Mouse (Mus musculus) mouse embryonic stem cell (cell line): Measurements from ENCODE around the gene Metrn.

Experiments
- in situ Hi-C, 2 experiments: fragments of 300-500 bp; cut with MboI; formaldehyde crosslinking; loops; 1 replicate in 1 of 2; 3 replicates in 1 of 2; pipeline ENCODE4 v1.14.3; 2019 to 2020; ENCODE audit warnings: low sequenced_read_pairs in 2 of 2, low pct_unique_long_range_greater_than_20kb in 1 of 2, mixed read lengths in 1 of 2; ENCODE audit not compliant: unreplicated experiment in 1 of 2

The Metrn gene

DNA sequence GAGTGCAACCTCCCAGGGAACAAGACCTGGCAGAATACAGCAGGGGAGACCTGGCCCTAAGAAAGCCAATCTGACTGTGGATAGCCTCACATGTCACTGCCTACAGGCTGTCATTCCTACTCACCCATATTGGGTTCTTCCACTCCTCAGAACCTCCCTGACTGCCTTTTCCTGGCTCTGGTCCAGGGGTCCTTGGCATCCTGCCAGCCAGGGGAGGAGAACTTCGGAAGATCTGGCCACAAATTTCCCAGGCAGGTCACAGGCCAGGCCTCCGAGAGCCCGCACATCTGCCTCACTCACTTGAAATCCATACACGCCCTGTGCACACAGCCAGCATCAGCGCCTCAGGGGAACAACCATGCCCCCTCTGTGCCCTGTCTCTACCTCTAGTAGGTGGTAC, 45.5 kb downstream of the Metrn start:
- in situ Hi-C loops, result no loop called here

DNA sequence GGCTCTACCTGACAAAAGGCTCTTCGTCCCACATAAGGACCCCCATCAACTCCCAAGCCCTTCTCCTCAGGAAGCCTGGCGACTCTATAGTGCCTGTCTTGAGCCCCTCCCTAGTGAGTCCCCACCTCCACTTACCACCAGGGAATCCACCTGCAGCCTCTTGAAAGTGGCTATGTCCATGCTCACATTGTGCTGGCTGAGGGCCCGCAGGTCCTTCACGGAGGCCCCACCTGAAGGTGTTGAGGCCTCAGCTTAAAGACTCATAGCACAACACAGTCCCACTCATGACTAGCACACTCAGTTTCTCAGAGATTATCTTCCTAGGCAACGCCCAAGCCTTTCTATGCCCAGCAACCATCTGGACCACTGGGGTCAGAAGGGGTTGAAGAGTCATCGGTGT, 47.6 kb downstream of the Metrn start:
- in situ Hi-C loops, result no loop called here

DNA sequence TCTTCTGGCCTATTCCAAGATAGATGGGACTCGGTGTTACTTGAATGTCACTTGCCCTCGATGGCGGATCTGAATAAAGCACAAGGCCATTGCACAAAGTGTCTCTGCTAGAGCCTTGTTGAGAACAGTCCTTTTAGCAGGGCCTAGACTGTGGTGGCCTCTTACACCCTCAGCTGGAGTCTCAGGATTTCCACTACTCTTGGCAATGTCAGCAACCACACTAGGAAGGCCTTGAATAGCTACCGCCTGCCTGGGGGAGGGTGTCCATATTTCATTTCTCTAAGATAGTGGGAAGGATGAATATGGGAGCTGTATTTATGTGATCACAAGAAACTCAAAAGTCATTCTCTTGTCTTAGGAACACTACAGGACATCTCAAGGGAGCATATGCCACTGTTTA, 48.7 kb downstream of the Metrn start:
- in situ Hi-C loops, result no loop called here

DNA sequence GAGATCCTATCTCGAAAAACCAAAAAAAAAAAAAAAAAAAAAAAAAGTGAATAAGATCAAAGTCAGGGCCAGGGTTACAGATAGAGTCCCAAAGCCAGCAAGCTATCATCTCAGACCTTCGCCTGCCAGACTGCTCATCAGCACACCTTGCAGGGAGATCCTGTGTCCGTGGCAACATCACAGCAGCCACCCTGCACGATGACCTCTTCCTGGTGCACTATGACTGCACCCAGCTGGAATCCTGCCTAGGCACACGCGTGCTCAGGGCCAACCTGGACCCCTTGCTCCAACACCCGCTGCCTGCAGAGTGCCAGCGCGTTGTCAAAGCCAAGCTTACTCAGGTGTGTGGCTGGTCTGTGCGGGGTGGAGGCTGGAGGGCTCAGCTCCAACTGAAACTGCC, 52.6 kb downstream of the Metrn start:
- in situ Hi-C loops, result no loop called here

DNA sequence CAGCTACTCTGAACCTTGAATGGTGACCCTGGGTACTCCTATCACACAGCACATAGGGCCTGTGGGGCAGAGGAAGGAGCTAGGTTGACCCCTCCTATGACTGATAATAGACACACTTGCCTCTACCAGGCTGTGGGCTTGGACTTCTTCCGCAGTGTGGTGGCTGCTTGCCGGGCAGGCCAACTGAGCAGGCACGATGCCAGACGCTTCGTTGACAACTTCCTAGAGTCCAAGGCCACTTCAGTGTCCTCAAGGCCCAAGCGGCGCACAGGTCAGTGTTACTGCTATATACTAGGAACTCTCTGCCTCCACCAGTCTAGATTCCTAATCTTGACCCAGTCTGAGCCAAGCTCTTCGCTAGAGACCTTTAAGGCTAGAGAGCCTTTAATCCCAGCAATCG, 53.1 kb downstream of the Metrn start:
- in situ Hi-C loops, result no loop called here
